Mouse (Mus musculus) stomach, postnatal 0 days (tissue): Measurements from ENCODE around the gene Bnc2. TPM values are rescaled to one million over a fixed set of nuclear protein-coding genes. Genes with fewer than 3 reads are reported as not detected.

Source experiments
- ATAC-seq: fragments of 200-750 bp; cut with Nextera tagmentation; 2 replicates; pipeline ENCODE4 v1.8.0; 2017; ENCODE audit not compliant: low FRiP score, low TSS enrichment
- DNase-seq: peaks from one replicate; pipeline ENCODE4 v3.0.0-alpha.2; 2016; ENCODE audit warnings: low spot score
- H3K27ac ChIP-seq: fragments of 300-500 bp; sonication (generic); replicated peaks from 2 replicates; pipeline ENCODE4 v1.5.1; 2014; ENCODE audit warnings: mild to moderate bottlenecking, control low read depth
- H3K27me3 ChIP-seq: fragments of 300-500 bp; sonication (generic); 2 replicates; pipeline ENCODE4 v1.6.1; 2014; ENCODE audit warnings: low read length; ENCODE audit not compliant: control insufficient read depth, insufficient read depth
- H3K36me3 ChIP-seq: fragments of 300-500 bp; sonication (generic); 2 replicates; pipeline ENCODE4 v1.6.1; 2014; ENCODE audit warnings: low read length, mixed read lengths; ENCODE audit not compliant: control insufficient read depth, insufficient read depth
- H3K4me1 ChIP-seq: fragments of 300-500 bp; sonication (generic); replicated peaks from 2 replicates; pipeline ENCODE4 v1.6.1; 2014; ENCODE audit warnings: antibody characterized with exemption; ENCODE audit not compliant: control insufficient read depth, insufficient read depth
- H3K4me2 ChIP-seq: fragments of 300-500 bp; sonication (generic); replicated peaks from 2 replicates; pipeline ENCODE4 v1.6.1; 2014; ENCODE audit warnings: low read depth, mild to moderate bottlenecking, control low read depth, moderate library complexity
- H3K4me3 ChIP-seq: fragments of 300-500 bp; sonication (generic); 2 replicates; pipeline ENCODE4 v1.5.1; 2014; ENCODE audit warnings: low read depth, low read length, control low read depth
- H3K9ac ChIP-seq: fragments of 300-500 bp; sonication (generic); 2 replicates; pipeline ENCODE4 v1.6.1; 2014; ENCODE audit warnings: mild to moderate bottlenecking, low read length, control low read depth, mixed read lengths
- H3K9me3 ChIP-seq: fragments of 300-500 bp; sonication (generic); 2 replicates; pipeline ENCODE4 v1.6.1; 2016; ENCODE audit warnings: low read length; ENCODE audit not compliant: control insufficient read depth
- CTCF ChIP-seq: IDR thresholded peaks from 2 replicates; pipeline ENCODE4 v1.5.1; 2016; ENCODE audit warnings: antibody characterized with exemption, low read depth, mild to moderate bottlenecking, moderate library complexity
- EP300 ChIP-seq: optimal IDR thresholded peaks from 2 replicates; pipeline ENCODE3; 2016; ENCODE audit warnings: antibody characterized with exemption
- whole genome bisulfite sequencing: fragments of 180-500 bp; shearing (Covaris S2); extraction: QIAGEN DNeasy Blood & Tissue Kit; methylation state at CpG from one replicate; pipeline ENCODE4 v1.1.7; 2014; 5-methylcytosine and 5-hydroxymethylcytosine counted together
- polyA plus RNA-seq: library from polyadenylated mRNA; unstranded; fragments of >200 nt; fragmentation: Nextera tagmentation; extraction: Ambion mirVana; gene quantifications from 2 replicates; pipeline ENCODE4 v1.2.1, GENCODE M21; 2015

The Bnc2 gene
- polyA plus RNA-seq, 1 experiment from 2014 or later: 5.8 TPM

- Histone ChIP-seq H3K27me3 (no peaks in the 10 kb centered on the region), H3K4me2 (no peak overlapping the region), H3K4me1 (no peaks in the 10 kb centered on the region), H3K9ac (no peak overlapping the region), H3K9me3 (no peaks in the 10 kb centered on the region), H3K4me3 (no peak overlapping the region), H3K36me3 (no peaks in the 10 kb centered on the region), H3K27ac (no peak overlapping the region)
- WGBS: 23% methylated on average over 8 of the region's 8 CpGs
- no peak for DNase-seq
- ATAC-seq: no peak
- TF ChIP-seq CTCF: no peak
- TF ChIP-seq EP300: no peak
Measured at GRCm38 (mm10) chr4:84566123-84566522, 109.0 kb downstream of the Bnc2 start.

GRCm38 (mm10) chr4:84545204-84545871, 129.7 kb downstream of the Bnc2 start:
- Histone ChIP-seq H3K36me3 (no peaks in the 10 kb centered on the region), H3K4me1 (no peaks in the 10 kb centered on the region), H3K27me3 (no peaks in the 10 kb centered on the region), H3K4me3 (peak overlapping the region; percentile 66), H3K27ac (peak overlapping the region; percentile 90), H3K9me3 (no peaks in the 10 kb centered on the region), H3K4me2 (peak overlapping the region; percentile 80), H3K9ac (peak overlapping the region; percentile 81)
- under 1% methylated on average over 55 of the region's 62 CpGs for WGBS
- TF ChIP-seq EP300 (peak; percentile 10), CTCF (no peak)
- DNase-seq: peak; percentile 76
- ATAC-seq: peak; percentile 86

- H3K4me2 ChIP-seq: peak overlapping the region; percentile 80
- TF ChIP-seq EP300 (no peak), CTCF (no peak)
- H3K27me3 ChIP-seq: no peaks in the 10 kb centered on the region
- ATAC-seq (no peak), DNase-seq (no peak)
- no peaks in the 10 kb centered on the region for H3K36me3 ChIP-seq
- H3K9me3 ChIP-seq: no peaks in the 10 kb centered on the region
- H3K4me3 ChIP-seq: no peak overlapping the region
- WGBS: 34% methylated on average over 2 of the region's 2 CpGs
- no peak overlapping the region for H3K9ac ChIP-seq
- H3K4me1 ChIP-seq: no peaks in the 10 kb centered on the region
- H3K27ac ChIP-seq: no peak overlapping the region
Measured at GRCm38 (mm10) chr4:84544646-84545045, 130.4 kb downstream of the Bnc2 start.

GRCm38 (mm10) chr4:84540531-84540930, 134.5 kb downstream of the Bnc2 start:
- Histone ChIP-seq H3K9me3 (no peaks in the 10 kb centered on the region), H3K27ac (no peak overlapping the region), H3K4me1 (no peaks in the 10 kb centered on the region), H3K4me3 (no peak overlapping the region), H3K36me3 (no peaks in the 10 kb centered on the region), H3K27me3 (no peaks in the 10 kb centered on the region), H3K4me2 (no peak overlapping the region), H3K9ac (no peak overlapping the region)
- ATAC-seq (no peak), DNase-seq (no peak)
- TF ChIP-seq CTCF: no peak
- TF ChIP-seq EP300: no peak
- WGBS: 71% methylated on average over 6 of the region's 6 CpGs

- 77% methylated on average over 8 of the region's 8 CpGs for WGBS
- H3K4me2 ChIP-seq: no peak overlapping the region
- TF ChIP-seq CTCF: no peak
- TF ChIP-seq EP300: no peak
- no peak overlapping the region for H3K4me3 ChIP-seq
- no peaks in the 10 kb centered on the region for H3K27me3 ChIP-seq
- H3K9me3 ChIP-seq: no peaks in the 10 kb centered on the region
- no peaks in the 10 kb centered on the region for H3K4me1 ChIP-seq
- H3K9ac ChIP-seq: no peak overlapping the region
- no peak overlapping the region for H3K27ac ChIP-seq
- no peaks in the 10 kb centered on the region for H3K36me3 ChIP-seq
- no peak for DNase-seq
- no peak for ATAC-seq
Measured at GRCm38 (mm10) chr4:84539396-84539795, 135.7 kb downstream of the Bnc2 start.

GRCm38 (mm10) chr4:84528886-84529789, 145.9 kb downstream of the Bnc2 start:
- no peak for TF ChIP-seq EP300
- TF ChIP-seq CTCF: no peak
- ATAC-seq (no peak), DNase-seq (no peak)
- no peaks in the 10 kb centered on the region for H3K36me3 ChIP-seq
- H3K27me3 ChIP-seq: no peaks in the 10 kb centered on the region
- no peaks in the 10 kb centered on the region for H3K9me3 ChIP-seq
- peaks cover 3% of the 10 kb centered on the region; the same call in 1 of the 2 replicates for H3K4me1 ChIP-seq
- 83% methylated on average over 11 of the region's 11 CpGs for WGBS
- no peak overlapping the region for H3K27ac ChIP-seq
- H3K4me3 ChIP-seq: no peak overlapping the region
- H3K4me2 ChIP-seq: no peak overlapping the region
- H3K9ac ChIP-seq: no peak overlapping the region
